Mouse (Mus musculus): ENCODE measurements around the gene Dohh. TPM values are rescaled to one million over a fixed set of nuclear protein-coding genes. Genes with fewer than 3 reads are reported as not detected.

Dohh gene
- polyA plus RNA-seq, 1 experiment from 2014 or later = 59.4 TPM

DNA sequence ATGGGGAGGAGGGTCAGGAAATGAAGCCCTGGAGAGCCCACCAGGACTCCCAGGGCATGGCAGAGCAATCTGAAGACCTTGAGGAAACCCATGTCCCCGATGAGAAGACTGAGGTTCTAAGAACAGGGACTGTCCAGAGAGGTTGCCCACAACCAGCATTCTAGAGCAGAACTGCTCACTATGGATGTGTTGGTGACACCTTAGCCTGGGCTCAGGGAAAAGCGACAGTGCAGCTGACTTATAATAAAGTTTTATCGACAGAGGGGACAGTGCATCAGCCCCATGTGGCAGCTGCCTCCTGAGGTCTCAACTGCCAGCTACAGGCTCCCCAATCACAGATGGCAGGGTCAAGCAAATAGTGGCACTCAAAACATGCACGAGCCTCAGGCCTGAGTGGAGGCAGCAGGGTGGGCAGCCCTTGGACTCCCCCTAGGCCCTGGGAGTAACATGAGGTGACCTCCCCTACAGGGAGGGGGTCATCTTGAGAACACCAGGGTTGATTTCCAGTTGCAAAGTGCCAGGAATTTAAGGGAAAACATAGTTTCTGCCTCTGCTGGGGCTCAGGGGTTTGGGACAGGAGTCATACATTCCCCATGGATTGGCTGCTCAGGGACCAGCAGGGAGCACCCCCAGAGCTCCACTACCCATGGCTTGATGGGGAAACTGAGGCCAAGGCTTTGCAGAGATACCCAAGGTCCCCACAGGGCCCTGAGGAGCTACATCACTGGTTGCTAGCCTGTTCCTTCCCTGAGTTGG is 37.0 kb downstream of the Dohh start:
- H3K27ac ChIP-seq (ENCODE audit: low read depth, low read length) = no peak overlapping the region
- 81% methylated on average over 4 of the region's 4 CpGs for WGBS
- no peak for TF ChIP-seq CTCF (IDR thresholded peaks at IDR 0.05; ENCODE audit: low read depth)
- H3K9ac ChIP-seq (ENCODE audit: low read depth, low read length) = no peak overlapping the region
- peaks cover 7% of the 10 kb centered on the region; the same call in 1 of the 2 replicates for H3K36me3 ChIP-seq (ENCODE audit: control insufficient read depth, insufficient read depth)
- no peak for ATAC-seq
- H3K4me1 ChIP-seq (replicated peaks; ENCODE audit: control insufficient read depth, insufficient read depth, low read length) = no peaks in the 10 kb centered on the region
- no peak overlapping the region for H3K4me3 ChIP-seq (ENCODE audit: low read depth, low read length)
- peaks cover 16% of the 10 kb centered on the region for H3K27me3 ChIP-seq (replicated peaks; ENCODE audit: control insufficient read depth, insufficient read depth, low read length)
- no peak overlapping the region for H3K4me2 ChIP-seq (replicated peaks; ENCODE audit: low read depth)
- H3K9me3 ChIP-seq (ENCODE audit: control insufficient read depth) = no peaks in the 10 kb centered on the region

DNA sequence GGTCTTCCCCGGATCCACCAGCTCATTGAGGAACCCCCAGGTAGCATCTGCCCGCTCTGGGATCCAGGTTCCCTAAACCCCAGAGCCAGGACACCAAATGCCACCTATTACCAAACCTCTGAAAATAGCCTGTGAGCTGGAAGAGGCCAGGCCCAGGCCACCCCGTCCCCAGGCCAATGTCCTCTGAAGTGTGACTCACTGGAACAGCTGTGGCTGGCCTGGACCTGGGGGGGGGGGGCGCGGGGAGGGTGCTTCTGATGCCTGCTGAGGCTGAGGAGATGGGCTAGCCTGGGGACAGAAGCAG is 37.5 kb downstream of the Dohh start:
- no peak overlapping the region for H3K4me2 ChIP-seq (replicated peaks; ENCODE audit: low read depth)
- no peak overlapping the region for H3K4me3 ChIP-seq (ENCODE audit: low read depth, low read length)
- H3K27me3 ChIP-seq (replicated peaks; ENCODE audit: control insufficient read depth, insufficient read depth, low read length) = peaks cover 16% of the 10 kb centered on the region
- peaks cover 7% of the 10 kb centered on the region; the same call in 1 of the 2 replicates for H3K36me3 ChIP-seq (ENCODE audit: control insufficient read depth, insufficient read depth)
- H3K9me3 ChIP-seq (ENCODE audit: control insufficient read depth) = no peaks in the 10 kb centered on the region
- no peak overlapping the region for H3K9ac ChIP-seq (ENCODE audit: low read depth, low read length)
- ATAC-seq = no peak
- H3K4me1 ChIP-seq (replicated peaks; ENCODE audit: control insufficient read depth, insufficient read depth, low read length) = no peaks in the 10 kb centered on the region
- TF ChIP-seq CTCF (IDR thresholded peaks at IDR 0.05; ENCODE audit: low read depth) = no peak
- no peak overlapping the region for H3K27ac ChIP-seq (ENCODE audit: low read depth, low read length)
- WGBS = 75% methylated on average over 5 of the region's 5 CpGs

DNA sequence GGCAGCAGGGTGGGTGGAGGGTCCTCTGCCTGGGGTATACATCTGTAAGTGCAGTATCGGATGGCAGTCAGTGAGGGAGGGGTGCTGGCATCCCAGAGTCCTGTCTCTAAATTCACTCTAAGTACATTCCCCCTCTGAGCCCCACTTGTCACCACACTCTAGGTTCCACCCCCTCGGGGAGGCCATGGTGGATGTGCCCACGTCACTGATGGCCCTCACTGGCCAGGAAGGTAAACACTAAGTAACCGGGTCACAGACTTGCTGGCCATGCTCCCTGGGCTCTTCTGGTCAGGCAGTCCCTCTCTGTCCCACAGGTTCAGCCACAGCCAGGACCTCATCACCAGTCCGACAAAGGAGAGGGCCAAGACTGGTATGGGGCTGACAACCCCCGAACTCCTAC is 38.0 kb downstream of the Dohh start:
- no peaks in the 10 kb centered on the region for H3K4me1 ChIP-seq (replicated peaks; ENCODE audit: control insufficient read depth, insufficient read depth, low read length)
- no peak for ATAC-seq
- no peak for TF ChIP-seq CTCF (IDR thresholded peaks at IDR 0.05; ENCODE audit: low read depth)

DNA sequence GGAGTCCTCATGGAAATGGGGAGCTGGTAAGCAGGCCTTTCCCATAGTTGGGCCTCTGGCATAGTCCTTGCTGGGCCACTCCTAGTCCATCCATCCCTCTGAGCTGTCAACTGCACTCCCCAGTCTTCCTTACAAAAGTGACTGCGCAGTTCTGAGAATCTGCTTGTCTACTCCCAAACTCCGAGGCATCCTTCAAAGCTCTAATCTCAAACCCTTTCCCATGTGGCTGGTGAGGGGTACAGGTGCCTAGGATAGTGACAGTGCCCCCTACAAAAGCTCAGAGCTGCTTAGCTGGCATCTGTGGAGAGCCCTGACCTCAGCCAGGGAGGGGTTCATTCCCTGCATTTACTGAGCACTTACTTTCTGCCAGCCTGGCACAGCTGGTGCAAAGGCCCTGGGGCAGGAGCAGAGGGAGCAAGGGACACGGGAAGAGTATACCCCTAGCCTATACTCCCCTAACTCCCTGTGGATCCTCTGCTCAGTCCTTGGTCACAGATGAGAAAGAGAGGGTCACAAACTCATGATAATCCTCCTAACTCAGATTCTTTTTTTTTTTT is 38.5 kb downstream of the Dohh start:
- H3K27me3 ChIP-seq (replicated peaks; ENCODE audit: control insufficient read depth, insufficient read depth, low read length) = peaks cover 19% of the 10 kb centered on the region
- TF ChIP-seq CTCF (IDR thresholded peaks at IDR 0.05; ENCODE audit: low read depth) = no peak
- H3K9ac ChIP-seq (ENCODE audit: low read depth, low read length) = no peak overlapping the region
- peaks cover 7% of the 10 kb centered on the region; the same call in 1 of the 2 replicates for H3K36me3 ChIP-seq (ENCODE audit: control insufficient read depth, insufficient read depth)
- H3K9me3 ChIP-seq (ENCODE audit: control insufficient read depth) = no peaks in the 10 kb centered on the region
- H3K4me1 ChIP-seq (replicated peaks; ENCODE audit: control insufficient read depth, insufficient read depth, low read length) = no peaks in the 10 kb centered on the region
- H3K27ac ChIP-seq (ENCODE audit: low read depth, low read length) = no peak overlapping the region
- no peak for ATAC-seq
- H3K4me2 ChIP-seq (replicated peaks; ENCODE audit: low read depth) = no peak overlapping the region
- no peak overlapping the region for H3K4me3 ChIP-seq (ENCODE audit: low read depth, low read length)
- WGBS = 89% methylated on average over 3 of the region's 3 CpGs

More for the DNA sequence above, 38.0 kb downstream of the Dohh start:
- no peak overlapping the region for H3K27ac ChIP-seq (ENCODE audit: low read depth, low read length)
- H3K36me3 ChIP-seq (ENCODE audit: control insufficient read depth, insufficient read depth) = peaks cover 7% of the 10 kb centered on the region; the same call in 1 of the 2 replicates
- no peak overlapping the region for H3K4me2 ChIP-seq (replicated peaks; ENCODE audit: low read depth)
- peaks cover 17% of the 10 kb centered on the region for H3K27me3 ChIP-seq (replicated peaks; ENCODE audit: control insufficient read depth, insufficient read depth, low read length)
- no peak overlapping the region for H3K9ac ChIP-seq (ENCODE audit: low read depth, low read length)
- no peak overlapping the region for H3K4me3 ChIP-seq (ENCODE audit: low read depth, low read length)
- H3K9me3 ChIP-seq (ENCODE audit: control insufficient read depth) = no peaks in the 10 kb centered on the region
- 72% methylated on average over 6 of the region's 6 CpGs for WGBS

DNA sequence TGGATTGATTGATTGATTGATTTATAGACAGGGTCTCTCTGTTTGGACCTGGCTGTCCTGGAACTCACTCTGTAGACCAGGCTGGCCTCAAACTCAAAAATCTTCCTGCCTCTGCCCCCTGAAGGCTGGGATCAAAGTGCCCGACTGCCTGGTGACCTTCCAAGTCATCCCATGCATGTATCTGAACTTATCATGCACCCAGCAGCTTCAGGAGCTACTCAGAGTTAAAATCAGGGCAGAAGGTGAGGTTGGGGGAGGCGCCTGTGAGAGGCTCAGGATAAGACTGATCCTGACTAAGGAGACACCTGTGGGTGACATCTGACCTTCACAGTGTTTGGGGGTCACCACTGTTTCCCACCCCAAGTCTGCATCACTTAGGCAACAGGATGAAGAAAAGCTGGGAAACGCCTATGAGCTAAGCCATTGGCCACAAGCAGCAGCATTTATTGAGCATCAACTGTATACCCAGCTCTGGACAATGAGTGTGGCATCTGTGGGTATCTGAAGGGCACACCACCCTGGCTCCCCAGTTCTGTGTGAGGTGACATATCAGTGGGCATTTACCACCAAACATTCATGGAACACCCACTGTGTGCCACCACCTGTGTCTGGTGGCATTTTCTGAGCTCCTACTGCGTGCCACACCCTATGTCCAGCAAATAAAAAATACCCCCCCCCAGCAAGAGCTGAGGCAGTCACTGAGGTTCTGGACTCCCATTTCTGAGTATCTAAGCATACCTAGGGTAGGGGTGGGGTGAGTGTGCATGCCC is 39.4 kb downstream of the Dohh start:
- Histone ChIP-seq H3K4me1 (replicated peaks; ENCODE audit: control insufficient read depth, insufficient read depth, low read length) (no peaks in the 10 kb centered on the region), H3K36me3 (ENCODE audit: control insufficient read depth, insufficient read depth) (peaks cover 7% of the 10 kb centered on the region; the same call in 1 of the 2 replicates), H3K27ac (ENCODE audit: low read depth, low read length) (no peak overlapping the region), H3K27me3 (replicated peaks; ENCODE audit: control insufficient read depth, insufficient read depth, low read length) (peaks cover 19% of the 10 kb centered on the region), H3K4me2 (replicated peaks; ENCODE audit: low read depth) (peak overlapping the region; percentile 72), H3K9me3 (ENCODE audit: control insufficient read depth) (no peaks in the 10 kb centered on the region), H3K9ac (ENCODE audit: low read depth, low read length) (no peak overlapping the region), H3K4me3 (ENCODE audit: low read depth, low read length) (no peak overlapping the region)
- no peak for ATAC-seq
- 73% methylated on average over 4 of the region's 4 CpGs for WGBS
- TF ChIP-seq CTCF (IDR thresholded peaks at IDR 0.05; ENCODE audit: low read depth) = no peak

Measured in intestine, postnatal 0 days (tissue).